Mouse (Mus musculus) small intestine, adult 2 months (tissue): ENCODE results near the gene 7530416G11Rik.

ENCODE experiments used
- CTCF ChIP-seq: fragments of 200-500 bp; IDR thresholded peaks from 2 replicates; pipeline ENCODE4 v1.5.1; 2012; ENCODE audit warnings: low read depth, mild to moderate bottlenecking, control low read depth, inconsistent platforms, low read length, moderate library complexity, mixed read lengths; ENCODE audit not compliant: insufficient replicate concordance, insufficient read length; ENCODE audit errors: extremely low read depth
- POLR2A ChIP-seq: fragments of 200-500 bp; IDR thresholded peaks from 2 replicates; pipeline ENCODE4 v1.6.1; 2012; ENCODE audit warnings: low read depth, mild to moderate bottlenecking, control low read depth, inconsistent platforms, low read length, moderate library complexity

GRCm38 (mm10) chr15:85458631-85459082 lies 44.4 kb downstream of the 7530416G11Rik start:
- TF ChIP-seq CTCF (no peak), POLR2A (no peak)
